9 mouse cellular contexts compared by ENCODE assay signal in the genomic region with DNA sequence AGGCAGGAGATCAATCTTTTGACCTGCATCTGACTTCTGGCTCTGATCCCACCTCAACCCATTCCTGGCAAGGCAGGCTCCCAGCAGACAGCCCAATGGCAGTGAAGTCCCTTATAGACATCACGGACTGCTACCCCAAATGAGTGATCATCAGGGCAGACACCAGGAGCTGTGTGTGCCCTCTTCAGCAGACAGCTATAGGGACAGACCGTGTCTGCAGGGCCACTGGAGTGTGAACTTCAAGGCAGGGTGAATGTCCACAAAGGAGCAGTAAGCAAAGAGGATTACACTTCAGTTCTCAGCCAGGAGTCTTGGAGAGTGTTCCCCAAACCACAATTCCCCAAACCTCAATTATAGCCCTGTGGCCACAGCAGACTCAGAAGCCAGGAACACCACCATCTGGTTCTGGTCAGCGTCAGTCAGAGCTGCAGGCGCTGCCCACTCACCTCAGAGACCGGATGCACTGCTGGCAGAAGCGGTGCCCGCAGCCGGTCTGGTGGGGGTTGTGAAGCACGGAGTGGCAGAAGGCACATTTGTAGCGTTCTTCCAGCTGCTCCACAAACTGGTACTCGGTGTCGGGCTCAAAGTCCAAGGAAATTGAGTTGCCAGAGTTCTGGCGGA. TPM values are rescaled to one million over a fixed set of nuclear protein-coding genes. Genes with fewer than 3 reads are reported as not detected.
A peak's percentile ranks its signal among the peaks of the same experiment; 100 is the strongest.
DNase-seq lines count a peak whose midpoint lies in the region; ATAC-seq lines count a peak whose summit lies in the region.
"Had no signal": no experiment of that assay in that cellular context is flagged by ENCODE, and none has a peak within 500 bp of the region (broad histone marks: within the 10 kb centered on the region; RNA-seq: fewer than 3 reads in every experiment).

No protein-coding gene starts in this region.

- H3K4me1 ChIP-seq in limb, embryonic 13.5 days: peaks cover 38% of the 10 kb centered on the region

- peak; percentile 51 to 67 for DNase-seq in cerebellum, postnatal 14 days
- no peak for DNase-seq in cerebellum, adult 8-10 months
- peak; percentile 30 for DNase-seq in retina, postnatal 1 day
- DNase-seq in retina, embryonic 14.5 days (ENCODE audit: low spot score): no peak
- DNase-seq in heart, postnatal 4 days: peak; percentile 59
- DNase-seq in ovary, adult 18-20 months (ENCODE audit: low spot score): no peak
- DNase-seq in cerebellum, adult 11-12 months: no peak

- H3K27ac ChIP-seq in limb, embryonic 13.5 days: peak overlapping the region; percentile 44; the same call in 1 of the 2 replicates

- peaks cover 24% of the 10 kb centered on the region for H3K36me3 ChIP-seq in limb, embryonic 13.5 days

- peak; percentile 34; the same call in 1 of the 2 replicates for ATAC-seq in limb, embryonic 13.5 days (ENCODE audit: low FRiP score, low read depth)

- no peak overlapping the region for H3K9ac ChIP-seq in limb, embryonic 13.5 days

- no peak overlapping the region for H3K4me3 ChIP-seq in limb, embryonic 13.5 days

- 12% methylated on average over 13 of the region's 13 CpGs for WGBS in limb, embryonic 13.5 days

- no peaks in the 10 kb centered on the region for H3K9me3 ChIP-seq in limb, embryonic 13.5 days

- peak overlapping the region; percentile 57 for H3K4me2 ChIP-seq in limb, embryonic 13.5 days (replicated peaks)

- H3K27me3 ChIP-seq in limb, embryonic 13.5 days: no peaks in the 10 kb centered on the region
- H3K27me3 ChIP-seq: CH12.LX had no signal

RNA-seq across cellular contexts. Expression of a gene that starts 22.3 kb away (rescaled TPM):
- total RNA-seq in heart, postnatal 4 days (2021): 10 to 100 TPM; 15.0 to 22.4 TPM
- 16.2 and 18.7 TPM in 2 replicates for polyA plus RNA-seq in limb, embryonic 13.5 days (2015; fragmentation: Nextera tagmentation; extraction: Ambion mirVana)

Comparison
In these comparisons a context has a peak if more than half of its experiments do, and no peak if none do; other contexts are left out.
1. DNase-seq: peak in cerebellum, postnatal 14 days (2 of 2), retina, postnatal 1 day (single experiment) and heart, postnatal 4 days (single experiment); none in cerebellum, adult 8-10 months (single experiment), retina, embryonic 14.5 days (single experiment), ovary, adult 18-20 months (single experiment) and cerebellum, adult 11-12 months (single experiment).